Mouse (Mus musculus) adrenal gland (tissue): ENCODE data around the gene E130208F15Rik.

Experiments
- intact Hi-C: fragments of 180-260 bp; cut with DNase I; formaldehyde crosslinking; loops from one replicate; pipeline ENCODE4 v1.15.1; 2025

E130208F15Rik gene

GRCm38 (mm10) chr7:30306083-30306779, 15.3 kb upstream of the E130208F15Rik start:
- intact Hi-C loops, result no loop called here

DNA sequence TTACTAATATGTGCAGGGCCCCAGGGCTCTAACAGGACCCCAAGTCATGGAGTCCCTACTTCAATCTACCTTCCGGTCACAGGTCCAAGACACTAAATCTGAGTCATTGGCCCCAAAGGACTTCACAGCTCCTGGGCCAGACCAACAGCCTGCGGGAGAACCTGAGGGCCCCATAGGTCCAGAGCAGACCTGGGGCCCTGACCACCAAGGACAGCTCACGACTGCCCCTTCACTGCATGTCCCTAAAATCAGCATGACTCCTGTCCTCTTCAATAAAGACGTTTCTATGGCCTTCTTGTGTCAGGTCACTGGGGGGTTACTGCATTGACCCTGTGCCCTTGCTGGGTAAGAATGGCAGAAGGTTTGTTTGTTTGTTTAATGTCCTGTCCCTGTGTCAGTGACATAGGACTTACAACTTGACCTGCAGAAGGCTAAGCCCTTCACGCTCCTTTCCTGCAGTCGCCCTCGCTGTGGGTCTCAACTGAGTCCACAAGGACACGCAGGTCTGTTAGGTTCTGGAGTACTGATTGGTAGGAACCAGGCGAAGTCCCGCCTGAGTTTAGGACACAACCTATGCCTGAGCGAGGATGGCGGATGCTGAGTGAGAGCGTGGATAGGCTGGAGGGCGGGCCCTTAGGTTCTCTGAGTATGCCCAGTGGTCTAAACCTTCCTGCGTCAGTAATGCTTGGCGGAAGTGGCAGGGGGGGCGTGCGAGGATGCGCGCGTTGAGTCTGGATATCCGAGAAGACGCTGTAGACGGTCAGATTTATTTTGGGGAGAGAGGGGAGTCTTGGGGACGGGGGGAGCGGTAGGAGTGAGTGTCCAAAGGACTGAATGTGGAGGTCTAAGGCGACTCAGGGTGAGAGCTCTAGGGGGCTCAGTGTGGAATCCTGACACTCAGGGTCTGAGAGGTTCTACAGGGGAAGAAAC, 13.2 kb upstream of the E130208F15Rik start, which contains the start of gene Alkbh6:
Alkbh6 (plus strand) TSS at position 642 of the 930 bp plus-strand sequence.
- intact Hi-C loops, result no loop called here

- intact Hi-C loops, result no loop called here
These were observed 12.0 kb upstream of the E130208F15Rik start for GRCm38 (mm10) chr7:30309395-30310129.

DNA sequence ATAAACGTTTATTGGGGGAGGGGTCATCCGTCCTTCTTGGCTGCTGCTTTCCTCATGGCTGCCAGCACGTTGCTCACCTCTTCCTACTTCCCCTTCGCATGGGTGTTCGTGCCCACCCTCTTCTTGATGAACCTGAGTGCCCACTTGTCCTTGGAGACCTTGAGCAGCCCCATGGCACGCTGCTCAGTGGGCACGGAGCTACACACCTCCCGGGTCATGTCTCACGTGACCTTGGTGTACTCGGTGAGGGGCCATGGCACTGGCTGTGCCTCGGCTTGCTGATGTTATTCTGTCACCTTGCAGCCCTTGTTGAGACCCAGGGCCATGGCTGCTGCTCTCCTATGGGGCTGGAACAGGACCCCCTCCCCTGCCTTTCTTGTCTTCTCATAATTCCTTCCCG, 11.4 kb upstream of the E130208F15Rik start:
- intact Hi-C loops, result no loop called here

GRCm38 (mm10) chr7:30313666-30314320, 7.7 kb upstream of the E130208F15Rik start:
- intact Hi-C loops, result no loop called here

GRCm38 (mm10) chr7:30314721-30315155, 6.8 kb upstream of the E130208F15Rik start, which contains the start of gene Syne4:
Gene Syne4, plus strand, starts transcription at chr7:30314807.
- intact Hi-C loops, result no loop called here

GRCm38 (mm10) chr7:30315559-30316529, 5.7 kb upstream of the E130208F15Rik start:
- intact Hi-C loops, result no loop called here

DNA sequence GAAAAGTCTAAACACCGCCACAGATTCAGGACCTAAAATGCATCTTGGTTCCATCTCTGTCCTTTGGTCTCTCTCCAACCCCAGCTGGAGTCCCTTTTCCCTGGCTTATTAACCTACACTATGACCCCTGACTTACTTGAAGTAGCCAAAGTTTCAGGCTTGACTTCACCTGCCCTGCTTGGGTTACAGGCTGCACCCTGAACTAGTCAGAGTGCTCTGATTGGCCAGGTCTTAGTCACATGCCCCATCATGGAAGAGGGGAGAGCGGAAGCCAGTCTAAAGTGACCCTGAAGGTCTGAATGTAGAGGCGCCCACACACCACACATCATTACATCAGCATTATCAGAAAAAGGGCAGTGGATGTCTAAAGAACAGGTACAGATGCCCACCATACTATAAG, 3.4 kb upstream of the E130208F15Rik start:
- intact Hi-C loops, result no loop called here

- intact Hi-C loops, result no loop called here
These were observed 594 bp upstream of the E130208F15Rik start for GRCm38 (mm10) chr7:30320946-30321345.

GRCm38 (mm10) chr7:30322285-30322667, 736 bp downstream of the E130208F15Rik start:
- intact Hi-C loops, result no loop called here

DNA sequence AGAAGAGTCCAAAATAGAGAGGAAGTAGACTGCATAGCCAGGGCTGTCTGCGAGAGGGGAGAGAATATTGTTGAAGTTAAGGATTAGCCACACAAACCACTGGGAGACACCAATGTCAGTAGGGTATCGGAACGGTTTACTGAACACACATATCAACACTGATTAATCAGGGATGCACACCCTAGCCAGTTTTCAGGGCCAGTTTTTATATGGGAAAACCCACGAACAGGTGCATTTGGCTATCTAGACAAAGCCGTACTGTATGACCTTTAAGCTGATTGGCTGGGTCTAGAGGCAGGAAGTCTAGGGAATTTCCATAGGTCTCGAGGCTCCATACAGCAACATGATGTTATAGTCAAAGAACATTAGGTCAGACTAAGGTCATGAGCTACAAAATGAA, 1.3 kb downstream of the E130208F15Rik start:
- intact Hi-C loops, result no loop called here

GRCm38 (mm10) chr7:30323795-30324194, 2.3 kb downstream of the E130208F15Rik start, which contains the start of gene Sdhaf1:
Gene Sdhaf1, minus strand, starts transcription at chr7:30323895.
- intact Hi-C loops, result no loop called here

- intact Hi-C loops, result no loop called here
These were observed 2.9 kb downstream of the E130208F15Rik start for GRCm38 (mm10) chr7:30324300-30324944.

DNA sequence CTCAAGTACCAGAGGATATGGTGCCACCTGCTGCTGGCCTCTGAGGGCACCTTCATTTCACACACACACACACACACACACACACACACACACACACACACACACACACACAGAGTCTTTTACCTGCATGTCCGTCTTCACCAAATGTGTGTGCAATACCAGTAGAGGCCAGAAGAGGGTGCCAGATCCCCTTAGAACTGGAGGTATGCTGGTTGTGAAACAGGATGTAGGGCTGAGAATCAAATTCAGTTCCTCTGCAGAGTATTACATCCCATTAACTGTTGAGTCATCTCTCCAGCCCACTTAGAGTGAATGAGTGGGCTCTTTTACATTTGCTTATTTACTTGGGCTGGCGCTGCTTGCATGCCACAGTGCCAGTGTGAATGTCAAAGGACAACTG, 3.8 kb downstream of the E130208F15Rik start:
- intact Hi-C loops, result no loop called here

GRCm38 (mm10) chr7:30326427-30326826, 4.9 kb downstream of the E130208F15Rik start:
- intact Hi-C loops, result no loop called here

DNA sequence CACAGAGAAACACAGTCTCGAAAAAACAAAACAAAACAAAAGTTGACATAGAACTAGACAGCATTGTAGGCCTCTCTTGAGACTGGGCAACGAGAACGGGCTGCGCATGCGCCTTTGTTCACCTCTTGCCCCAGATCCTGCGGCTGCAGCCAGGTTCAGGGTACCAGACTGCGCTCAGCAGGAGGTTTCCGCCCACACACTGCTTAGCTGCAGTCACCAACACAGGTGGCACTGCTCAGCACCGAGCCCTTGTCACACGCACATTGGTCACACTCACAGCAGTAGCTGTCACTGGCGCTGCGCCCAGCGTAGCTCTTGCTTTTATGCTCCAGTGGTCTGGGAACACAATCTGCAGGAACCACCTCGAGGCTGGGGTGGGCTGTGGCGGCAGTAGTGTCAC, 5.6 kb downstream of the E130208F15Rik start:
- intact Hi-C loops, result no loop called here

GRCm38 (mm10) chr7:30328379-30328778, 6.8 kb downstream of the E130208F15Rik start:
- intact Hi-C loops, result no loop called here

DNA sequence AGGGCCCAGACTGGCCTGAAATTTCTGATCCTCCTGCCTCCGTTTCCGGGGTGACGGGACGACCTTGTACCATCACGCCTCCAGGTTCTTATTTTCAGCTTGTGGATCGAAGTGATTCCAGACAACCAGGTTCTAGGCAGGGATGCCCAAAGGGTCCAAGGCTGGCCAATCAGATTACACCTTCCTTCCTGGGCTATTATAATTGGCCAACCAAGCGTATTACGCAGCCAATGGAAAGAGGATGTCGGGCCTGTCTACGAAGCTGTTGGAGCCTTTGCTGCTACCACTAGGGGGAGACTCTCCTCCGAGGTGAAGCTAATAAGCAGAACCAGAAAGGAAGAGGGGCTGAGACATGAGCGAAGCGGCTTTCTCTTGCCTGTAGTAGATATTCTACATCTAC, 10.3 kb downstream of the E130208F15Rik start:
- intact Hi-C loops, result no loop called here

DNA sequence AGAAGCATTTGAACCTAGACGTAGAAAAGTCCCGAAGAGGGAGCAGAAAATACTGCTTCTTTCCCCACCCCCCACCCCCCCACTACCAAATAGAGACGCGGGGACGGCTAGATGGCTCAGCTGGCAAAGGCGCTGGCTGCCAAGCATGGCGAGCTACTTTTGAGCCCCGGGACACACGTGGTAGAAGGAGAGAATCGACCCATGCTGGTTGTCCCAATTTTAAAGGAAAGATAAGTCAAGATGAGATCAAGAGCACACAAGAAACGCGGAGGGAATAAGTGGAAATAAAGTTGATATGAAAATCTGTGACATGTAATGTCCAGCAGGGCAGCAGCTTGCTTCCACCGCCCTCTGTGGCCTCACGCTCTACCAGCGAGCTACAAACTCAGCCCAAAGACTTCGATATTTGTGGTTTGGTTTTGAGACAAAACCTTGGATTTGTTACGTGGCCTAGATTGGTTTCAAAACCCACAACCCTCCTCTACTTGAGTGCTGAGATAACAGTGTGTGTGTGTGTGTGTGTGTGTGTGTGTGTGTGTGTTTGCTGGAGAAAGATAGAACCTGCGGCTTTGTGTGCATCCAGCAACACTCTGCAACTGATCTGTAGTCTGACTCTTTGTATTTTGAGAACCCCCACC, 11.2 kb downstream of the E130208F15Rik start:
- intact Hi-C loops, result no loop called here
